Mouse (Mus musculus) ovary, adult 2 months (tissue): ENCODE measurements around the gene Msh4. TPM values are rescaled to one million over a fixed set of nuclear protein-coding genes. Genes with fewer than 3 reads are reported as not detected.

ENCODE experiments used
- polyA plus RNA-seq: library from polyadenylated mRNA; depleted of rRNA; stranded (reverse); fragments of >200 nt; gene quantifications from 2 replicates; pipeline ENCODE4 v1.2.3, GENCODE M21; 2012; rRNA removed

Gene Msh4
- 0.24 and 0.37 TPM in 2 replicates for polyA plus RNA-seq

GRCm38 (mm10) chr3:153906136-153906871 is at the start of gene Msh4:
Msh4 (minus strand) TSS chr3:153906138.

GRCm38 (mm10) chr3:153944335-153944990 is 38.5 kb upstream of the Msh4 start, which contains the start of gene Acadm:
Acadm (minus strand) TSS chr3:153944632.

GRCm38 (mm10) chr3:153912546-153913509 is 6.9 kb upstream of the Msh4 start, which contains the start of gene Rabggtb:
Rabggtb (minus strand) TSS chr3:153913009.

GRCm38 (mm10) chr3:153844030-153844429 is 61.9 kb downstream of the Msh4 start, which contains the start of gene Asb17:
Asb17 (plus strand) TSS chr3:153844209.

Other genes with a start within 250 kb of the Msh4 start
- gene St6galnac3, start 181.0 kb downstream of the Msh4 start, polyA plus RNA-seq, result 1.4 and 1.5 TPM in 2 replicates
- gene Asb17, start 61.9 kb downstream of the Msh4 start, polyA plus RNA-seq, result not detected in 2 replicates
- 33.2 and 44.5 TPM in 2 replicates for gene Rabggtb, start 6.9 kb upstream of the Msh4 start, polyA plus RNA-seq
- 23.9 and 31.6 TPM in 2 replicates for gene Acadm, start 38.5 kb upstream of the Msh4 start, polyA plus RNA-seq
- gene Slc44a5, start 67.3 kb upstream of the Msh4 start, polyA plus RNA-seq, result 0.06 and 0.08 TPM in 2 replicates